Mouse (Mus musculus) kidney, adult 10 weeks (tissue): ENCODE results near the gene Atf6b. TPM values are rescaled to one million over a fixed set of nuclear protein-coding genes. Genes with fewer than 3 reads are reported as not detected.

Experiments used
- polyA plus RNA-seq: library from polyadenylated mRNA; stranded (reverse); fragments of 350-450 nt; fragmentation: Illumina TruSeq; extraction: RNeasy Lipid Tissue Mini Kit (QIAGEN cat#74804); gene quantifications from one replicate; pipeline ENCODE4 v1.2.3, GENCODE M21; 2014; ENCODE audit warnings: low read depth, low replicate concordance

Atf6b gene
- polyA plus RNA-seq = 1.8 TPM

GRCm38 (mm10) chr17:34646906-34647787 is at the start of gene Atf6b:
Gene Atf6b (plus strand): TSS chr17:34647146.

GRCm38 (mm10) chr17:34597566-34598095 is 49.3 kb upstream of the Atf6b start, which contains the start of gene Ager:
Gene Ager (plus strand): TSS chr17:34597862.

GRCm38 (mm10) chr17:34603375-34604060 is 43.4 kb upstream of the Atf6b start, which contains the start of gene Rnf5:
Gene Rnf5 (minus strand): TSS chr17:34603690.

DNA sequence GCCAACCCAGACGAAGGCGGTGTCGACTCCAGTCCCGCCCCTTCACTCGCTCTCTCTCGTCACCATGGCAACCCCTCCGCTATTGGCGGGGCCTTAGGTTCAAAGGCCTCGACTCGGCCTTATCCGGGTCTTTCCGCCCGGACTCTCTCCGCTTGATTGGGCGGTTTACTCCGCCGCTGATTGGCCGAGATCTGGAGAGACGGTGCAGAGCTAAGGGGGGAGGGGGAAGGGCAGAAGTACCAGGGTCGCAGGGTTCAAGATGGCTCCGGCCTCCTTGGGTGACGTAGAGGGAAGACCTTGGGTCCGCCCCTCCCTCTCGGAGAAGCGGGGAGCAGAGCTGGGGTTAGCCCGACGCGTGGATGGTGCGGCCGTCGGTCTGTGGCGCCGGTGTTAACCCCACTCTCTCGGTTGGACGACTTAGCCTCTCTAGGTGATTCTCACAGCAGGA is 42.9 kb upstream of the Atf6b start, which contains the start of gene Agpat1:
Agpat1 (plus strand) TSS at position 202 of the 448 bp plus-strand sequence.

GRCm38 (mm10) chr17:34615871-34616270 is 31.1 kb upstream of the Atf6b start, which contains the start of gene Egfl8:
Gene Egfl8 (minus strand): TSS chr17:34615971.

DNA sequence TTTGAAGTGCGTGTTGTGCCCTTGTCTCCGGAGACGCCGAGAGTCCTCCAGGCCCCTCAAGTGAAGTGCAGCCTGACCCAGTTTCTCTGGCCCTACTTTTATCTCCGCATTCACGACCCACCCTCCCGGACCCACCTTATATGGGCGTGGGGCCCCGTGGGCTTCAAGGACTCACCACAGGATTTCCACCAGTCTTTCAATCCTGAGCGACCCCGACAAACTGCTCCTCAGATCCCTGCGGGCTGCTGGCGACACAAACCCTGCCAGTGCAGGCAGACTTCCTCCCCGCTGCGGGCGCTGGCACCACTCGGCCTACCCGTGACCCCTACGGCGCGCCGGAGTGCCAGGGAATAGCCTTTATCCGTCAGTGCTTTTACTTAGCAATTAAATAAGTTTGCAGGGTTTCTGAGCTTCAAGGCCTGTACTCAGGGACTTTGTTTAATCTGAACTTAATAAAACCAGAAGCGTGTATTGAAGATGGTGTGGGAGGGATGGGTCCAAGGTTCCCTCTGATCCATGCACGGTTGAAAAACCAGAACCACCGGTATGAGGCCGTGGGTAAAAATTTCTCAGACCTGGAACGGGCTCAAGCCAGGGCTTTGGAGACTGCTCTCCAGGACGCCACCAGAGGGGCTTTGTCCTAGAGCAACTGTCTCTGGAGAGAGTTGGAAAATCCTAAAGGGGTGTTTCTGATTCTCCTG is 18.9 kb upstream of the Atf6b start, which contains the start of gene Ppt2:
Ppt2 (minus strand) TSS at position 568 of the 701 bp plus-strand sequence.

GRCm38 (mm10) chr17:34629221-34629751 is 17.7 kb upstream of the Atf6b start, which contains the start of gene Prrt1:
Gene Prrt1 (plus strand): TSS chr17:34629533.

GRCm38 (mm10) chr17:34644608-34645007 is 2.3 kb upstream of the Atf6b start, which contains the start of gene Fkbpl:
Gene Fkbpl (plus strand): TSS chr17:34644764.

GRCm38 (mm10) chr17:34670235-34670634 is 23.3 kb downstream of the Atf6b start, which contains the start of gene Tnxb:
Gene Tnxb (plus strand): TSS chr17:34670535.

Other genes starting within 250 kb of the Atf6b start
- 1.9 TPM for gene BC051142, start 248.3 kb upstream of the Atf6b start, polyA plus RNA-seq
- not detected for gene Btnl4, start 169.8 kb upstream of the Atf6b start, polyA plus RNA-seq
- not detected for gene Btnl6, start 129.8 kb upstream of the Atf6b start, polyA plus RNA-seq
- 0.93 TPM for gene Notch4, start 82.9 kb upstream of the Atf6b start, polyA plus RNA-seq
- gene Gpsm3, start 57.3 kb upstream of the Atf6b start, polyA plus RNA-seq = 3.8 TPM
- 11.4 TPM for gene Pbx2, start 55.9 kb upstream of the Atf6b start, polyA plus RNA-seq
- not detected for gene Ager, start 49.3 kb upstream of the Atf6b start, polyA plus RNA-seq
- 49.6 TPM for gene Rnf5, start 43.5 kb upstream of the Atf6b start, polyA plus RNA-seq
- gene Agpat1, start 42.9 kb upstream of the Atf6b start, polyA plus RNA-seq = 2.9 TPM
- gene Egfl8, start 31.2 kb upstream of the Atf6b start, polyA plus RNA-seq = not detected
- 7.2 TPM for gene Ppt2, start 18.6 kb upstream of the Atf6b start, polyA plus RNA-seq
- 0.57 TPM for gene Prrt1, start 17.6 kb upstream of the Atf6b start, polyA plus RNA-seq
- gene Fkbpl, start 2.4 kb upstream of the Atf6b start, polyA plus RNA-seq = 5.5 TPM
- not detected for gene Tnxb, start 23.4 kb downstream of the Atf6b start, polyA plus RNA-seq
- gene C4b, start 96.7 kb downstream of the Atf6b start, polyA plus RNA-seq = not detected
- gene Cyp21a1, start 157.4 kb downstream of the Atf6b start, polyA plus RNA-seq = not detected
- 2.6 TPM for gene Stk19, start 189.8 kb downstream of the Atf6b start, polyA plus RNA-seq
- gene Dxo, start 189.9 kb downstream of the Atf6b start, polyA plus RNA-seq = 3.0 TPM
- gene Skiv2l, start 203.1 kb downstream of the Atf6b start, polyA plus RNA-seq = 2.3 TPM
- 1.4 TPM for gene Nelfe, start 203.2 kb downstream of the Atf6b start, polyA plus RNA-seq
- gene Cfb, start 215.4 kb downstream of the Atf6b start, polyA plus RNA-seq = 38.0 TPM
- gene Zbtb12, start 232.3 kb downstream of the Atf6b start, polyA plus RNA-seq = 1.5 TPM
- 16.3 TPM for gene Gm20547, start 234.9 kb downstream of the Atf6b start, polyA plus RNA-seq